Mouse (Mus musculus): ENCODE results near the gene Smco4. TPM values are rescaled to one million over a fixed set of nuclear protein-coding genes. Genes with fewer than 3 reads are reported as not detected.

The Smco4 gene
- polyA plus RNA-seq, 1 experiment from 2014 or later = 7.5 TPM

DNA sequence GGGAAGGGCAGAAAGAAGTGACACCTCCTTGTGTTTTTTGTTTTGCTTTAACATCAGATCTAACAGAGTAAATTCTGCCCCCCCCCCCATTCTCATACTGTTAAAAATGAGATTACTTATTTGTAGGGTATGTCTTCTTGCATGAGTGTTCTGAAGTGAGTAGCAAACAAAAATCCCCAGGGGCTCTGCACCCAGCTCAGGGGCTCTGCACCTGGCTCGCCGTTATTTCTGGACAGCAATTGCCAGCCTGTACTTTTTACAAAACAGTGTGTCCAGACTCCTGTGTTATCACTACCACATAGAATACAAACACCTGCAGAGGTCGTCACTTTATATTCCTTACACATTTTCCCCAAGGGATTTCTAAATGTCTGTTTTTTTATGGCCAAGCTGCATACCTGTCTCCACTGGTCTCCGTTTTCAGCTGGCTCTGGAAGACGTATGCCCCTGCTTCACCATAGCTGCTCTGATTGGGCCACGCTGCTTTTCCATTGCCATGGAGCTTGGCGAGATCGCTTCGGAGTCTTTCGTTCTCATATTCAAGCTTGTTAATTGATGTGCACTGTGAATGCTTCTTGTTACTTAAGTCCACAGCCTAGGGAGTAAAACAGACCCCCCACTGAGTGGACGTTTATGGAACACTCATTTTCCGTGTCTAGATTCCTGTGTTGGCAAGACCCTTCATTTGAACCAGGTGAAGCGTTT is 81.7 kb downstream of the Smco4 start:
- H3K27ac ChIP-seq (replicated peaks; ENCODE audit: low read depth, low read length) = no peak overlapping the region
- no peak overlapping the region for H3K4me2 ChIP-seq (ENCODE audit: low read depth, severe bottlenecking)
- no peak overlapping the region for H3K9ac ChIP-seq (ENCODE audit: low read length)
- 0 out of 2 replicates have a peak, but pooled peaks cover 2% of the 10 kb centered on the region for H3K4me1 ChIP-seq (ENCODE audit: control insufficient read depth, insufficient read depth, low read length)
- 35% methylated on average over 13 of the region's 13 CpGs for WGBS
- DNase-seq (ENCODE audit: low spot score) (peak; percentile 52), ATAC-seq (ENCODE audit: insufficient number of reproducible peaks, low FRiP score, low TSS enrichment, low read depth) (peak; percentile 39; the same call in 1 of the 2 replicates)
- no peaks in the 10 kb centered on the region for H3K36me3 ChIP-seq (ENCODE audit: control insufficient read depth, insufficient read depth, low read length)
- no peak overlapping the region for H3K4me3 ChIP-seq (ENCODE audit: low read depth, low read length)
- no peaks in the 10 kb centered on the region for H3K27me3 ChIP-seq (ENCODE audit: control insufficient read depth, insufficient read depth, low read length)
- no peaks in the 10 kb centered on the region for H3K9me3 ChIP-seq (ENCODE audit: control insufficient read depth, low read length)

DNA sequence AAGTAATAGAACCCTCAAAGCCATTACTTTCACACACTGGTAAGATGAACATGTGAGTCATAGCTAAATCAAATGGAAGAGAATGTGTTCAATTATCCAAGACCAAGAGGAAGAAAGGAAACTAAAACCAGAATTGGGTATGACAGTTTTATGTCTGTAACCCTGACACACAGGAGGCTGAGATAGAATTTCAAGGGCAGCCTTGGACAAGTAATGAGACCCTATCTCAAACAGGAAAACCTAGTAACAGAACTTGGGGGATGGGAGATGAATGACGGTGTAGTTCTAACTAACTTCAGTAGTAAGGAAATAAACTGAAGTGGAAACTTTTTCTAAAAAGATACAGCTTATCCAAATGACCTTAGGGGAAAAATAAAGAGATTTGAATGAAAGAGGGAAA is 85.2 kb downstream of the Smco4 start:
- DNase-seq (ENCODE audit: low spot score) (no peak), ATAC-seq (ENCODE audit: insufficient number of reproducible peaks, low FRiP score, low TSS enrichment, low read depth) (no peak)
- no peak overlapping the region for H3K4me3 ChIP-seq (ENCODE audit: low read depth, low read length)
- no peaks in the 10 kb centered on the region for H3K36me3 ChIP-seq (ENCODE audit: control insufficient read depth, insufficient read depth, low read length)
- 18% methylated on average over 1 of the region's 1 CpGs for WGBS
- 0 out of 2 replicates have a peak, but pooled peaks cover 2% of the 10 kb centered on the region for H3K4me1 ChIP-seq (ENCODE audit: control insufficient read depth, insufficient read depth, low read length)
- H3K9ac ChIP-seq (ENCODE audit: low read length) = no peak overlapping the region
- H3K4me2 ChIP-seq (ENCODE audit: low read depth, severe bottlenecking) = no peak overlapping the region
- H3K9me3 ChIP-seq (ENCODE audit: control insufficient read depth, low read length) = no peaks in the 10 kb centered on the region
- no peak overlapping the region for H3K27ac ChIP-seq (replicated peaks; ENCODE audit: low read depth, low read length)
- no peaks in the 10 kb centered on the region for H3K27me3 ChIP-seq (ENCODE audit: control insufficient read depth, insufficient read depth, low read length)

DNA sequence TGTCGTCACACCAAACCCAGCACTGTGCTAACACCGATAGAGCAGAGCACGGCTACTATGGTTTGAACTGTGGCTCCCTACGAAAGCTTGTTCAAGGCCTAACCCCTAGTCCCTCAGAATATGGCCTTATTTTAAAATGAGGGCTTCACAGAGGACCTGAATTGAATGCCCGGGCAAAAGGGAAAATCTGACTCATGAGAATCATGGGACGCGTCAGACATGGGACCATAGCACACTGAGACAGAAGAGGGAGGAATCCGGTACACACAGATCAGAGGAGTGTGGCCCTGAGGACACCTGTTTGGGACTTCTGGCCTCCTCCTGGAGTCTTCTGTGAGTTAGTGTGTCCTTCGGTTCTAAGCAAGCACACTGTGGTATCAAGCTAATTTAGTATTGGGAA is 85.7 kb downstream of the Smco4 start:
- H3K36me3 ChIP-seq (ENCODE audit: control insufficient read depth, insufficient read depth, low read length) = no peaks in the 10 kb centered on the region
- no peak overlapping the region for H3K4me3 ChIP-seq (ENCODE audit: low read depth, low read length)
- H3K27me3 ChIP-seq (ENCODE audit: control insufficient read depth, insufficient read depth, low read length) = no peaks in the 10 kb centered on the region
- 87% methylated on average over 9 of the region's 9 CpGs for WGBS
- no peak overlapping the region for H3K9ac ChIP-seq (ENCODE audit: low read length)
- H3K4me1 ChIP-seq (ENCODE audit: control insufficient read depth, insufficient read depth, low read length) = 0 out of 2 replicates have a peak, but pooled peaks cover 2% of the 10 kb centered on the region
- H3K27ac ChIP-seq (replicated peaks; ENCODE audit: low read depth, low read length) = no peak overlapping the region
- H3K9me3 ChIP-seq (ENCODE audit: control insufficient read depth, low read length) = no peaks in the 10 kb centered on the region
- ATAC-seq (ENCODE audit: insufficient number of reproducible peaks, low FRiP score, low TSS enrichment, low read depth) = no peak
- DNase-seq (ENCODE audit: low spot score) = no peak
- H3K4me2 ChIP-seq (ENCODE audit: low read depth, severe bottlenecking) = no peak overlapping the region

DNA sequence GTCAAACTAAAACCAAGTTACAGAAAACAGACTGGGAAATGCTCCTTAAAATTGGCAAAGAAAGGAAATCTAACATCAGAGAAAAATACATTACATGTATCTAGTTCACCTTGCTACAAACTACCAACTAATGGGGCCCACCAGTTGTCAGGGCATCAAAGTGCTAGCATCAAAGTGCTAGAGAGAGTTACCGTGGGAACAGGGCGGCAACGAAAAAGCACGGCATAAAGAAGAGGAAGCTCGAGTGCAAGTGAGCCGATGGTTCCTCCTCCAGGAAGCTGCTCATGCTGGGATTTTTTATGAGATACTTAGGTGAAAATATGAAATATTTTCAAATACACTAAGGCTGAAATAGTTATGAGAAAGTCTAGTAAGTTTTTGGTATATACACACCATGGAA is 86.9 kb downstream of the Smco4 start:
- Histone ChIP-seq H3K9me3 (ENCODE audit: control insufficient read depth, low read length) (no peaks in the 10 kb centered on the region), H3K4me2 (ENCODE audit: low read depth, severe bottlenecking) (no peak overlapping the region), H3K4me3 (ENCODE audit: low read depth, low read length) (no peak overlapping the region), H3K4me1 (ENCODE audit: control insufficient read depth, insufficient read depth, low read length) (no peaks in the 10 kb centered on the region), H3K9ac (ENCODE audit: low read length) (no peak overlapping the region), H3K36me3 (ENCODE audit: control insufficient read depth, insufficient read depth, low read length) (no peaks in the 10 kb centered on the region), H3K27ac (replicated peaks; ENCODE audit: low read depth, low read length) (no peak overlapping the region), H3K27me3 (ENCODE audit: control insufficient read depth, insufficient read depth, low read length) (no peaks in the 10 kb centered on the region)
- ATAC-seq (ENCODE audit: insufficient number of reproducible peaks, low FRiP score, low TSS enrichment, low read depth) = no peak
- DNase-seq (ENCODE audit: low spot score) = no peak
- WGBS = 29% methylated on average over 6 of the region's 6 CpGs

DNA sequence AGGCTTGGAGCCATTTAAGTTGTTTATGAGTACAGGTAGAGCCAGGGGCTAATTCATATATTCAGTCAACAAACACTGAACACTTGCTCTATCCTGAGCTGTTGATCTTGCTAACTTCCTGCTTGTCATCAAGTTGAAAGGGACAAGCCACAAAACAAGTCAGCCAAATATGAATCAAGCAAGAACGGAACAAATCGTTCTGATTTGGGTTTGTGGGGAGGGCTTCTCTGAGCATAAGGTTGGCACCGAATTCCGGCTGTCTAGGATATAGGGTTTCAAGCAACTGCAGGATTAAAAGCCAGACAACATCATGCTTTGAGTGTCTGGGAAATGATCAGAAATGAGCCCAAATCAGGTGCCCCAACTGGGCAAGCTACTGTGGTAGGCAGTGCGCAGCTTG is 88.8 kb downstream of the Smco4 start:
- DNase-seq (ENCODE audit: low spot score) = no peak
- WGBS = 92% methylated on average over 5 of the region's 5 CpGs
- Histone ChIP-seq H3K27ac (replicated peaks; ENCODE audit: low read depth, low read length) (no peak overlapping the region), H3K4me2 (ENCODE audit: low read depth, severe bottlenecking) (no peak overlapping the region), H3K9me3 (ENCODE audit: control insufficient read depth, low read length) (no peaks in the 10 kb centered on the region), H3K4me3 (ENCODE audit: low read depth, low read length) (no peak overlapping the region), H3K27me3 (ENCODE audit: control insufficient read depth, insufficient read depth, low read length) (no peaks in the 10 kb centered on the region), H3K36me3 (ENCODE audit: control insufficient read depth, insufficient read depth, low read length) (no peaks in the 10 kb centered on the region), H3K4me1 (ENCODE audit: control insufficient read depth, insufficient read depth, low read length) (no peaks in the 10 kb centered on the region), H3K9ac (ENCODE audit: low read length) (no peak overlapping the region)
- ATAC-seq (ENCODE audit: insufficient number of reproducible peaks, low FRiP score, low TSS enrichment, low read depth) = no peak

DNA sequence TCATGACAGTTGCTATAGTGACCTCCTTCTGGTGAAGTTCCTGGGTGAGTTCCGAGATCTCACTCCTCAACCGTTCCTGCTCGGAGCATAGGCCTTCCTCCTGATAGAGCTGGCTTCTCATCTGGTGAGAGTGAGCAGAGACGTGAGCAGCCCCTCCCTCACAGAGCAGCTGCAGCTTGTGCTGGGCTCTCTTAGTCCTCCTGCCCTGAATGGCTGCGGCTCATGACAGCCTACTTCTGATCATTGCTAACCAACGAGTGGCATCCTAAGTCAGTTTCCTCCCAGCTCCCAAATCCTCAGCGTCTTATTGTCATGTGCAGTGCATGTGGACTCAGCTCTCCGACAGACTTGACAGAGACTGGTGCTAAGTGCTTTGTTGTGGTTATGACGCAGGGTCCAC is 91.0 kb downstream of the Smco4 start:
- Histone ChIP-seq H3K4me2 (ENCODE audit: low read depth, severe bottlenecking) (no peak overlapping the region), H3K4me3 (ENCODE audit: low read depth, low read length) (no peak overlapping the region), H3K27me3 (ENCODE audit: control insufficient read depth, insufficient read depth, low read length) (no peaks in the 10 kb centered on the region), H3K27ac (replicated peaks; ENCODE audit: low read depth, low read length) (no peak overlapping the region), H3K4me1 (ENCODE audit: control insufficient read depth, insufficient read depth, low read length) (no peaks in the 10 kb centered on the region), H3K9ac (ENCODE audit: low read length) (no peak overlapping the region), H3K36me3 (ENCODE audit: control insufficient read depth, insufficient read depth, low read length) (no peaks in the 10 kb centered on the region), H3K9me3 (ENCODE audit: control insufficient read depth, low read length) (no peaks in the 10 kb centered on the region)
- 82% methylated on average over 9 of the region's 9 CpGs for WGBS
- no peak for ATAC-seq (ENCODE audit: insufficient number of reproducible peaks, low FRiP score, low TSS enrichment, low read depth)
- no peak for DNase-seq (ENCODE audit: low spot score)

DNA sequence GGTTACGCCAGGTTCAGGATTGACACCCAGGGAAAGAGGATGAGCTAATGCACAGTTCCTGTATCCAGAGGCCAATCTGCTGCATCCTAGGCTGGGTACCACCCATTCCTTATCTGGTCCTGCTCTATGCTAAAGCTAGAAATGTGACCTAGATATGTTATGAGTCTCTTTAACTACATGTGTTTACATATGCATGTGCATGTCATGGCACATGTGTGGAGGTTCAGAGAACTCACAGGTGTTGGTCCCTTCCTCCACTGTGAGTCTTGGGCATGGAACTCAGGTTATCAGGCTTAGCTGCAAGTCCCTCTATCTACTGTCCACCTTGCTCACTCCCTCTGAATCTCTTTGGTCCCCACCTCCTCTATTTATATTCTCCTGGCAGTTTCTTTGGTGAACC is 92.7 kb downstream of the Smco4 start:
- no peaks in the 10 kb centered on the region for H3K36me3 ChIP-seq (ENCODE audit: control insufficient read depth, insufficient read depth, low read length)
- no peaks in the 10 kb centered on the region for H3K4me1 ChIP-seq (ENCODE audit: control insufficient read depth, insufficient read depth, low read length)
- no peak overlapping the region for H3K4me3 ChIP-seq (ENCODE audit: low read depth, low read length)
- ATAC-seq (ENCODE audit: insufficient number of reproducible peaks, low FRiP score, low TSS enrichment, low read depth) (no peak), DNase-seq (ENCODE audit: low spot score) (no peak)
- H3K9me3 ChIP-seq (ENCODE audit: control insufficient read depth, low read length) = no peaks in the 10 kb centered on the region
- no peak overlapping the region for H3K4me2 ChIP-seq (ENCODE audit: low read depth, severe bottlenecking)
- WGBS = 94% methylated on average over 1 of the region's 1 CpGs
- no peak overlapping the region for H3K27ac ChIP-seq (replicated peaks; ENCODE audit: low read depth, low read length)
- no peaks in the 10 kb centered on the region for H3K27me3 ChIP-seq (ENCODE audit: control insufficient read depth, insufficient read depth, low read length)
- no peak overlapping the region for H3K9ac ChIP-seq (ENCODE audit: low read length)

DNA sequence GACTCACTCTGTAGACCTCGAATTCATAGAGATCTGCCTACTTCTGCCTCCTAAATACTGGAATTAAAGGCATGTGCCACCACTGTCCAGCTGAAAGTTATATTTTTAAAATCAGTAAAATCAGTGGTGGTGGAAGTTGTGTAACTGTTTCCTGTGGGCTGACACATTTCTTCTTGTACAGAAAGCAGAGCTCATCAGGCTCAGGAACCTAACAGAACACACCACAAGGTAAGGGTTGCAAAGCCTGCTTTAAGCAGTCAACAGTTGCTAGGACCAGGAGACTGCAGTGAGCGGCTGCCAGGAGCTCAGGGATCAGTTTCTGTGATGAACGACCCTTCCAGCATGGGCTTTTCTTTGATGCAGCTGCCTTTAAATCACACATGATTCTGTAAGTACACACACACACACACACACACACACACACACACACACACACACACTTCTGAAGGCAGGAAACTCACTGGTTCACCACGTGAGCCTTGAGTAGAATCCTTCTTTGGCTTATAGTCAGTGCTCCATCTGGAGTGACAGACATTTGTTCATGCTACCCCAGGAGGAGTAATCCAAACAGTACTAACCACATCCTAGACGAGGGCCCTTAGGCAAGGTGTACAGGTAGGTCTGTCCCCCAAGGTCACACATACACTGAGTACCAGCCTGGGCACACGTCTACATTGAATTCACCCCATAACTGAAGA is 94.1 kb downstream of the Smco4 start:
- Histone ChIP-seq H3K4me2 (ENCODE audit: low read depth, severe bottlenecking) (no peak overlapping the region), H3K9me3 (ENCODE audit: control insufficient read depth, low read length) (no peaks in the 10 kb centered on the region), H3K27ac (replicated peaks; ENCODE audit: low read depth, low read length) (no peak overlapping the region), H3K4me3 (ENCODE audit: low read depth, low read length) (no peak overlapping the region), H3K9ac (ENCODE audit: low read length) (no peak overlapping the region), H3K4me1 (ENCODE audit: control insufficient read depth, insufficient read depth, low read length) (no peaks in the 10 kb centered on the region), H3K27me3 (ENCODE audit: control insufficient read depth, insufficient read depth, low read length) (no peaks in the 10 kb centered on the region), H3K36me3 (ENCODE audit: control insufficient read depth, insufficient read depth, low read length) (no peaks in the 10 kb centered on the region)
- DNase-seq (ENCODE audit: low spot score) (no peak), ATAC-seq (ENCODE audit: insufficient number of reproducible peaks, low FRiP score, low TSS enrichment, low read depth) (no peak)
- WGBS = 48% methylated on average over 6 of the region's 6 CpGs

Data from limb, embryonic 11.5 days (tissue).